Mouse (Mus musculus): ENCODE data around the gene Tprn.

DNA sequence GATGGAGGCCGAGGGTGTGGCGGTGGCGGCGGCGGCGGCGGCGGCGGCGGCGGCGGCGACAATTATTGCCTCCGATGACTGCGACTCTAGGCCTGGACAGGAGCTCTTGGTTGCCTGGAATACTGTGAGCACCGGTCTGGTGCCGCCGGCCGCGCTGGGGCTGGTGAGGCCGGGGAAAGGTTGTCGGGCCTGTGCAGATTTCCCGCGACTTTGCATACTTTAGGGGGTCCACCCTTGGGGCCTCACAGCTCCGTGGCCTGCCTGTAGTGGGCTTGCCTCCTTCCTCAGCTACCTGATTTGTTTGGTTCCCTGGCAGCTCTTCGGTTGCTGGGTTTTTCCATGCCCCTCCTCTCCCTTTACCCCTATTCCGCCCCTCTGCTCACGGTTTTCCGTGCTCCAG lies 10.1 kb downstream of the Tprn start:
- TF ChIP-seq CTCF (IDR thresholded peaks at IDR 0.05; ENCODE audit: borderline replicate concordance, insufficient read depth, low read depth, low read length) = no peak
- TF ChIP-seq POLR2A (IDR thresholded peaks at IDR 0.05; ENCODE audit: borderline replicate concordance, insufficient read depth, low read length) = no peak

Measured in cerebellum, adult 2 months (tissue).